Mouse (Mus musculus): ENCODE results near the gene Zdhhc18.

Gene Zdhhc18

DNA sequence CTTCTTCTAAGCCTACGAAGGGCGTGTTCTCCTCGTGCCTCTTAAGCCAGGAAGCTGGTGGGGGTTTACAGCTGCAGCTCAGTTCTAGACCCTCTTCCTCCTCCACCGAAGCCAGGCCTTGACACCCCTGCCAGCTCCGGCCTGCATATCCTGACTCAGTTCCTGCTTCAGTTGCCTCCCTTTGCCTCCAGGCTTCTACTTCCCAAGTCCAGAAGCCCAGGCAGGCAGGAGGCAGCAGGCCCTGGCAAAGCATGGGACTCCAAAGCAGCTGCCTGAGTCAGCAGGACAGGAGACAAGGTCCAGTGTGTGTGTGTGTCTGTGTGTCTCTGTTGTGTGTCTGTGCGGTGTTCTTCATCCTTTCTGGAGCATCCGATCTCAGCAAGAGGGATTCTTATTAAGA is 45.8 kb downstream of the Zdhhc18 start:
- DNase-seq (ENCODE audit: low read depth, low spot score), result no peak

DNA sequence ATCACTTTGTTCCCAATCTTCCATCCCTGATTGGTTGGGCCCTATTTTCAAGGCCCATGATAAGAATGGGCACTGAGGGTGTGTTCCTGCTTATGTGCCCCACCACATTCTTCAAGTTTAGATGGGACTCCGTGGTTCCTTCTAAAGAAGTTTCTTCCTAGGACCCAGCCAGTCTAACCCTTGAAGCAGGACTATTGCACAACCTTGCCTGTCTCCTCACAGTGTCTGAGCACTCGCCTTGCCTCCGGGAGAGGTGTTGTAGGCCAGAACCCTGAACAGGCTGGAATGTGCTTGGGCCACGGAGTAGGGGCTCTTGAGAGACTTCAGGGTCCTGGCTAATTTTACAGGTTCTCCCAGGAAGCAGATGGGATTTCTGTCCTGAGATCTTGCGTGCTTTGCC is 46.9 kb downstream of the Zdhhc18 start:
- DNase-seq (ENCODE audit: low read depth, low spot score), result no peak

DNA sequence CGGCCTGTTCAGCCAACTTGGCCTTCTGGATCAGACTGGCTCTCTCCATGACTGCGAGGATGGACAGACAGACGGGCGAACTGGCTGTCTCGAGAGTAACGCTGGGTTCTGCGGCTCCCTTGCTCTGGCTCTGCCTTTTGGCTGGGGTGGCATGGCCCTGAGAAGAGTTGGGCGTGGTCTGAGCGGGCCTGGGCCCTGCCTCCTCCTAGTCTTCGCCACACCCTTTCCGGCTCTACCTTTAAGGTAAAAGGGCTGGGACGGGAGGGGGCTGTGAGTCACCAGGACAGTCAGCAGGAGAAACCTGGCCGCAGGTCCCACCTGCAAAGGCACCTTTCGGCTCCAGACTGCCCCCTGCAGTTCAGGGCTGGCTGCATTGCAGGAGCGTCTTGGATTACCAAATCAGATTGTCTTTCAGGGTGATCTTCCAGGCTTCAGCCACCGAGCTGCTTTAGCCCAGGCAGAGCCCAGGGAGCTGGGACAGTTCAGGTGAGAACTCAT is 48.2 kb downstream of the Zdhhc18 start, which contains the start of gene Sfn:
Sfn (minus strand) TSS at position 448 of the 498 bp plus-strand sequence.
- DNase-seq (ENCODE audit: low read depth, low spot score), result peak; percentile 89

DNA sequence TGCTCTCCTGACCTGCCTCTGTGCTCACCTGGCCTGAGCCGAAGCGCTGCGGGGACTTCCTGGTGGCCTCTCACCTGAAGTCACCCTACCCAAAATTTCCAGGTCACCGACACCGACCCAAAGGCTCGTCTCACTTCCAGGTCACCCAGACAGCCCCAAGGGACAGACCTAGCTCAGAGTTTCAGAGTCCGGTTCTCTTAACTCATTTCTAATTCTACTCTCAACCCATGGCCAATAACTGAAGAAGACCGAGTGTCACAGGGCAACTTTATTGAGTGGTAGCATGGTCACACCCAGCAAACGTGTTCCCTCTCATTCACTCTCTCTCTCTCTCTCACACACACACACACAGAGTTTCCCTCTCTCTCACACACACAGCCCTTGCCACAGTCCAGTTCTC is 49.6 kb downstream of the Zdhhc18 start:
- no peak for DNase-seq (ENCODE audit: low read depth, low spot score)

DNA sequence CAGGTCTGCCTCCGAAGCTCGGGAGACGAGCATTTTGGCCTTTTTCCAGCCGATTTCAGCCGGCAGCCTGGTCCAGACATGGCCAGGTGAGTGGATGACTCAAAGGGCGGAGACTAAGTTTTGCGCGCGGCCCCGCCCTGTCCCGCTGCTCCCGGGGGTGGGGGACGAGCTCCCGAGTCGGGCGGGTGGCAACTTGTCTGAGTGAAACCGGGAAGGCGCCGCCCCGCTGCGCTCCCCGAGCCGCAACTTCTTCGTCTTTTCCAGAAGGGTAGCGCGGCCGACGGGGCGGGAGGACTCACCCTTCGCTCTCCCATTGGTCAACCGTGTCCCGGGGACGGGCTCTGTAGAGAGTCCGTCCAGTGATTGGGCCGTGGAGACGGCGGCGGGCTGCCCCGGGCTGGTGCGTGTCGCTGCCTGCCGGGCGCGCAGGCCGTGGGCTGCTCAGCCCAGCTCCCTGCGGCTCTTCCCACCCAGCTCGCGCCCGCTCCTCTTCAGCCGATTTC is 50.3 kb downstream of the Zdhhc18 start:
- DNase-seq (ENCODE audit: low read depth, low spot score), result peak; percentile 88

DNA sequence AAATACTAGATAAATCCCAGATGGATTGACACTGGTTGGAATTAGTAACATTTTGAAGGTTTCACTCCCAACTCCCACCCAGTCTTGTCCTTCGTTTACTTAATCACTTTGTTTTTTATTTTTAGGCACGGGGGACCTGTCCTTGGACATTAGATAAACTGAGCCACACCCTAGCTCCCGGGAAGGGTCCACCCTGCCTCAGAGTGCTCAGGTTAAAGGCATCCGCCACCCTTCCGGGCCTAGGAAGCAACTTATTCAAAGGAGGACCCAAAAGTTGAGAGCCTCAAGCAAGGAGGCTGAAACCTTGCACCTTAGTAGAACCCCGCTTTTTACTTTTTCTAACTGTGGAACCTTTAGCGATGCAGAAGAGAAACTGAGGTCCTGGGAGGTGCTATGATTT is 50.8 kb downstream of the Zdhhc18 start:
- peak; percentile 48 for DNase-seq (ENCODE audit: low read depth, low spot score)

DNA sequence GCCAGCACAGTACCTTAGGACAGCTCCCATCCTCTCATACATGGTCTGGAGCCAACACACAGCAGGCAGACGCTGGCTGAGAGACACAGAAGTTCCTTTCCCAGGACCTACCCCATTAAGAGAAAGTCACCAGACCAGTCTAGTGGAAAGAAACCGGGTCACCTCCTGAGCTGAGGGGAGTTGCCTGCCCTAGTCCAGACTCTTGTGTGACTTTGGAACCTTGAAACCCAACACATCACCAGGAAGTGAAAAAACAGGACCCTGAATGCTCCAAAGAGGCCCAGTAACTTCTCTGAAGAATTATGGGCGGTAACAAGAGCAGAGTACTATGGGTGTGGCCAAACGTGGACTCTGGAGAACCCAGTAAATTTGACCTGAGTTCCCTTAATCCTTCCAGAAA is 51.3 kb downstream of the Zdhhc18 start:
- DNase-seq (ENCODE audit: low read depth, low spot score), result peak; percentile 77

DNA sequence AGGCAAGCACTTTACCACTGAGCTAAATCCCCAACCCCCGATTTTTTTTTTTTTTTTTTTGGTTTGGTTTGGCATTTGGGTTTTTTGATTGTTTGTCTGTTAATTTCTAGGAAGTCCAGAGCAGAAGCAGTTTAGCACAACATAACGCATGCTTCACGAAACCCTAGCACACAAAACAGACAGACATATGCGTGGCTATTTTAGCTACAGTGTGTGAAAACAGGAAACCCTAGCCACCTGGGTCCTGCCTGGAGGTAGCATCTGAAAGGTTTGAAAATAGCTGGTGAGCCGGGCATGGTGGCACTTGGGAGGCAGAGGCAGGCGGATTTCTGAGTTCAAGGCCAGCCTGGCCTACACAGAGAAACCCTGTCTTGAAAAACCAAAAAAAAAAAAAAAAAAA is 53.9 kb downstream of the Zdhhc18 start:
- DNase-seq (ENCODE audit: low read depth, low spot score), result no peak

DNA sequence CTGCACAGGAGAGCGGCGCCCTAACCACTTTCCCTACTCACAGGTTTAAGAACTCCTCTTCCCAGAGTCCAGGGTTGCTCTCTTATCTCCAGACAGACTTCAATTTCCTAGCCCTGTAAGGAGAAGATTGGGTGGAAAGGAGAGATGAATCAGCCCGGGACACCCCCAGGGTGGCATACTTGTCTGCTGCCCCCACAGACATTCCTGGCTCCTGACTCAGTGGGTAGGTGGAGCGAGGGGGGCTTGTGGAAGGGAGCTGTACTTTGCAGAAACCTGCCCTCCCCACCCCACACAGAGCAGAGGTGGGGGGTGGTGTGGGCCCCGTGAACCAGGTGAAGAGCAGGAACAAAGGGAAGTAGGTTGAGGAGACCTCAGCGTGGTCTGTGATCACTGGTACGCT is 54.4 kb downstream of the Zdhhc18 start:
- DNase-seq (ENCODE audit: low read depth, low spot score), result no peak

DNA sequence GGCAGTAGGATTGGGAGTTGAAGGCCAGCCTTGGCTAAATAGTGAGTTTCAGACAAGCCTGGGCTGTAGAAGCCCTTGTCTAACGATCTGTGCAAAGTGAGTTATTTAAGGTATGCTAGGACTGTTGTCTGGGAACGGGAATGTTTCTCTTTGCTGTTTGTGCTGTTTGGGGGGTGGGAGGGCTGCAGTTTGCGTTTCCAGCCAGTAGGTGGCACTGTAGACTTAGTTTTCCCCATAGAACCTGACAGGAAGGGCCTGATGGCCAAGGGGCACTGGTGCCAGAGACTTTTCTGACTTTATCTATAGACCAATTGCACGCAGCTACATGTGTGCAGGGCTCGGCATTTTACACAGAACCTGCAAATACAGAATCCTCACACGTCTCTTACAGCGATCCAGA is 57.4 kb downstream of the Zdhhc18 start:
- peak; percentile 60 for DNase-seq (ENCODE audit: low read depth, low spot score)

DNA sequence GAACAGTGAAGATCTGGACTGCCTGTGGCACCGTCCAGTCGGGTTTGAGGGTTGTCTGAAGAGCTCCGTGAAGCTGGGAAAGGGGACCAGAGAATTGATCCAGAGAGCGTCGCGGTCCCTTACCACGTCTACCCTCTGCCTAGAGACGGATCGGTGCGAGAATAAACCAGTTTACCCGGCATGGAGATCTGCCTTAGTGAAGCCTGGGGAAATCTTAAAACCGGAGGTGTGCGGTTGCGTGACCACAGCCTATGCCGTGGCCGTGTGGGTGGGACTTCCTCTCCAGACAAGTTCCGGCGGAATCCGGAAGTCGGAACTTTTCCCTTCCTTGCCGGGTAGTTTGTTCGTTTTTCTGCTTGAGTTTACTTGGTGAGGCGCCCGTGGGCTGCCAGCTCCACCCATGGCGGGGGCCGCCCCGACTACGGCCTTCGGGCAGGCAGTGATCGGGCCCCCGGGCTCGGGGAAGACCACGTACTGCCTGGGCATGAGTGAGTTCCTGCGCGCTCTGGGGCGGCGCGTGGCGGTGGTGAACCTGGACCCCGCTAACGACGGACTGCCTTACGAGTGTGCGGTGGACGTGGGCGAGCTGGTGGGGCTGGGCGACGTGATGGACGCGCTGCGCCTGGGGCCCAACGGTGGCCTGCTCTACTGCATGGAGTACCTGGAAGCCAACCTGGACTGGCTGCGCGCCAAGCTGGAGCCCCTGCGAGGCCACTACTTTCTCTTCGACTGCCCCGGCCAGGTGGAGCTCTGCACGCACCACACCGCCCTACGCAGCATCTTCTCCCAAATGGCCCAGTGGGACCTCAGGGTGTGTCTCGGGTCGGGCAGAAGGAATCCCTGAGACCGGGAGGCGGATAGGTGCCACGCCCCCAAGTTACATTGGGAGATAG is 65.6 kb downstream of the Zdhhc18 start, which contains the start of gene Gpn2:
Gpn2 (plus strand) TSS at position 304 of the 893 bp plus-strand sequence.
- DNase-seq (ENCODE audit: low read depth, low spot score), result peak; percentile 96

DNA sequence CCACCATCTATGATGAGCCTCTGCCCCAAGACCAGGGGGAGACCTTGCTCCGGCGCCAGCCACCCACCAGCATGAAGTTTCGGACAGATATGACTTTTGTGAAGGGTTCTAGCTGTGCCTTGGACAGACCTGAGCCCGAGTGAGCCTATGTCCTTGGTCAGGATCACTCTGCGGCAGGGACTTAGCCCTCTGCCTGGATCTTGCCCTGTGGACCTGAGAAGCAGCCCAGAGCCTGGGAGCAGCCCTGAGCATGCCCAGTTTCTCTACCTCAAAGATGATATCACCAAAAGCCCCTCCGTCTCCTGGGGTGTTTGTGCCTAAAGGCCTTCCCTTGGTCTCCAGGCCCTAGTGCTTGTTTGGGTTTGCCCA is 66.3 kb downstream of the Zdhhc18 start:
- no peak for DNase-seq (ENCODE audit: low read depth, low spot score)

DNA sequence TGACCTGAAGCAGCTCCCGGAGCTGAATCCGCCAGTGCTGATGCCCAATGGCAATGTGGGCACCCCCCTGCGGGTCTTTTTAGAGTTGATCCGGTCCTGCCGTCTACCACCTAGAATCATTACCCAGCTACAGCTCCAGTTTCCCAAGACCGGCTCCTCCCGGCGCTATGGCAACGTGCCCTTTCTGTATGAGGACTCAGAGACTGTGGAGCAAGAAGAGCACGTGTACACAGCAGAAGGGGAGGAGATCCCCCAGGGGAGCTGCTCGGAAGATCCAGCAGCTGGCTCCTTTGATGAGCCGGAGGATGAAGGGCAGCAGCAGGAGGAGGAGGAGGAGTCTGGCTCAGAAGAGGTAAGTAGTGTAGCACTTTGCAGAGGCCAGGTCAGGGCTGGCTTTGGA is 72.0 kb downstream of the Zdhhc18 start:
- DNase-seq (ENCODE audit: low read depth, low spot score), result peak; percentile 90

DNA sequence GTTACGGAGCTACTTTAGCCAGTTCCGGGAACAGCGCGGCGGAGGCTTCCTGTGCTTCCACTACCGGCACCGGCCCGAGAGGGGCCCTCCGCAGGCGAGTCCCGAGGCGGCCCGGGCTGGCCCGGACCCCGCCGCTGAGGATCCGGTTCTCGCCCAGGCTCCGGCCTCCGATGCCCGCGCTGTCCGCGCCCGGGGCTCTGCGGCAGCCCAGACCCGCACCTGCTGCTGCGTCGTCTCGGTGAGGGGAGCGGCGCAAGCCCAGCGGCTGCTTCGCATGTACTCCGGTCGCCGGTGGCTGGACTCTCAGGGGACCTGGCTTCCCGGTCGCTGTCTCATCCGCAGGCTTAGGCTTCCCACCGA is 75.1 kb downstream of the Zdhhc18 start:
- DNase-seq (ENCODE audit: low read depth, low spot score), result no peak

DNA sequence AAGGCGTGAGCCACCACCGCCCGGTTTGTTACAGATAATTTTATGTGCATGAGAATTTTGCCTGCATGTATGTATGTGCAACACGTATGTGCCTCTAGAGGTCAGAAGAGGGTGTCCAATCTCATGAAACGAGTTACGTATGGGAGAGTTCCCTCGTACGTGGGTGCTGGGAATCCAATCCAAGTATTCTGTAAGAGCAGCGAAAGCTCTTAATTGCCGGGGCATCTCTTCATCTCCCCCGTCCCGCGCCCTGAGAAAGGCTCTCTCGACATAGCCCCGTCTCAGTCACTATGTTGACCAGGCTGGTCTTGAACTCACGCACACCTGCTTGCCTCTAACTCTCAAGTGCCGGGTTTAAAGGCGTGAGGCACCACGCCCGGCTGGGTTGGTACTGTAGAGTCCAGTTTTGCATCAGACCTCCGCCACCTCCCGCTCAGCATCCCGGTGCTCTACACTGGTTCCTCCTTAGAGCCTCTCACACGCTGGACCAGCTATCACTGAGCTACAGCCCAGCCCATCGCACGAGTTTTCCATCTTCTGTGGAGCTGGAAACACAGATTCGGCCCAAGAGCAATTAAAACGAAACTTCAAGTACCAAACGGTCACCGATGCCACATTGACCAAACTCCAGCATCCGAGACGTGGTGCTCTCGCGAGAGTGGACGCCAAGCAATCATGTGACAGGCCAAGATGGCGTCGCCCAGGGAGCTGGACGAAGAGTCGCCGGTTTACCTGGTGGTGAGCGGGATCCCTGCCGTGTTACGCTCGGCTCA is 75.7 kb downstream of the Zdhhc18 start, which contains the start of gene Gpatch3:
Gpatch3 (plus strand) TSS at position 676 of the 773 bp plus-strand sequence.
- DNase-seq (ENCODE audit: low read depth, low spot score), result peak; percentile 95

DNA sequence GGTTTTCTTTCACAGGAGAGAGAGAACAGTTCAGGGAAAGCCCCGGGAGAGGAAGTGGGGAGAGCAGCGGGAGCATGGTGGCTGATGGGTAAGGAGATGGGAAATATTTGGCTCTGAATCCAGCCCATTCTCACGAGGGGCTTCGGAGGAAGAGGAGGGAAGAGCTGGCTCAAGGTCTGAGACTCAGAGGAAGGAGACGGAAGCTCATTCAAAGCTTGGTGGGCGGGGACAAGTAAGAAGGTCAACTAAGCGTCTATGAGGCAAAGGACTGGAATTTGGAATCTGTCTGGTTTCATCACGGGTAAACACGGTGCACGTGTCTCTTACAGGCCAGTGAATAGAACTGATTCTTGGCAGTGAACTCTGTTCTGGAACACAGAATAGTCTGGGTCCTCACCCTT is 79.9 kb downstream of the Zdhhc18 start:
- peak; percentile 89 for DNase-seq (ENCODE audit: low read depth, low spot score)

DNA sequence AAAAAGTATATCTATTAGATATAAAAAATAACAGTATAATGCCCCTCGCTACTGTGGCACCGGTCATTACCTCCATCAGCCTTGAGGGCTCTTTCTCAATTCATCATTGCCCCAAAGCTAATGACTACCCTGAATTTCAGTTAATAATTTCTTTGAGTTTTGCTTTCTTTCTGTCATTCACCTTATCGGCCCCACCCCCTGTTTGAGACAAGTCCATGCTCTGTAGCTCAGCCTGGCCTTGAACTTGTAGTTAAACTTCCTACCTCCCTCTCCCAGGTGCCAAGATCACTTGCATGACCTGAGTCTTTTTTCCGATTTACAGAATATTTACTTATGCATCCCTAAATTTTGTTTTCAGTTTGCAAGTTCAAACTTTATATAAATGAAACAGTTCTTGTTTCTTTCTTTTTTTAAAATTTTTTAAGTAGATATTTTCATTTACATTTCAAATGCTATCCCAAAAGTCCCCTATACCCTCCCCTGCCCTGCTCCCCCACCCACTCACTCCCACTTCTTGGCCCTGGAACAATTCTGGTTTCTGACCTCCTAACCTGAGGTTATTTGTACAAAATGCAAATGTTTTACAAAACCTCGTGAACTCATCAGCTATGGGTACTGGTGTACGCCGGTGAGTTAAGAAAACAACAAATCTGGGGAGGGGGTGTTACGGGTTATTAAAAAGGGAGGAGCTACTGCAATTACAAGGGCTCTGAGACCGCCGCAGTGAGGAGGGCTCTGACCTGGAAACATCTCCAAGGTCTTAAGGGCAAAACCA is 80.5 kb downstream of the Zdhhc18 start:
- no peak for DNase-seq (ENCODE audit: low read depth, low spot score)

DNA sequence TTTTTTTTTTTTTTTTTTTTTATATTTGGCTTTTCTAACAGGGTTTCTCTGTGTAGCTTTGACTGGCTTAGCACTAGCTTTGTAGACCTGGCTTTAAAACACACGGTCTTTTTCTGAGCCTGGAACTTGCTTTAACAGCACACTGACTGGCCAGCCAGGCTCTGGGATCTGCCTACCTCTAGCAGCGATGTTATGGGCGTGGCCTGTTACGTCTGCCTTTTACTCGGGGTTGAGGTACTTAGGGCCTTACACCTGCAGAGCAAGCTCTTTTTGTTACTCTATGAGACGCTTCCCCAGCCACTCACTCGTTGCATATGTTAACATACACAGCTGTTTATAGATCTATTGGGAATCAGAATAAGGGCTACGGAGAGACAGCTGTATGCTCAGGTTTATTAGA is 82.7 kb downstream of the Zdhhc18 start:
- peak; percentile 83 for DNase-seq (ENCODE audit: low read depth, low spot score)

DNA sequence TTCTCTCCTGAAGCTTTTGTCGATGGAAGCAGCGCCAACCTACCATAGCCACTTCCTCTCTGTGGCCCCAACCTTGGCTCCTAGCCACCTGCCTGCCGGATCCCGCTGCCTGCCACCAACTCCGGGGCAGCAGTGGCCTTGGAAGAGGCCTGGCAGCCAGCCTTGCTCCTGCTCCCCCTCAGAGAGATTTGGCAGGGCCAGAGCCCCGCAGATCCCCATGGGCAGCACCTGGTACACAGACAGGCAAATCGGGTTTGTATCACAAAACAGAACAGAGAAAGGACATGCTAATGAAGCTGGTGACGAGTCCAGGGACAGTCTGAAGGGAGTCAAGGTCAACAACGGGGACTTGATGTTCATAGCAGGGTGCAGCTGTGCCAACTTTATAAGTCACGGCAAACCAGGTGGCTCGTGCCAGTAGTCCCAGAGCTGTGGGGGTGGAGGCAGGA is 86.8 kb downstream of the Zdhhc18 start:
- DNase-seq (ENCODE audit: low read depth, low spot score), result peak; percentile 24

DNA sequence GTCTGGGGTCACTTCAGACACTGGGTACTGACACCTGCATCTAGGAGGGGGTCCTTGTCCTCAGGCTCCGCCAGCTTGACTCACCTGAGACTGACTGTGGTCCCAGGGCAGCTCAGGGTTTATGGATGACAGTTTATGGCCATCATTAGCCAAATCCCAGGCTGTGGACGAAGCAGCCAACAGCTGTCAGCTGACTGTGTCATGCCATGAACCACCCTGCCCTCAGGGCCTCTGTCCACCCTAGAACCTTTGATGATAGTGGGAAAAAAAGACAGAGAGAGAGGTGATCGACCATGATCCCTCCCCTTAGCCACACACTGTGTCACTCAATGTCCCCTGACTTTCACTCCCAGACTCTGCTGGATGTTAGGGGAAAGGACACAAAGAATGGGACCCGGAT is 88.3 kb downstream of the Zdhhc18 start:
- DNase-seq (ENCODE audit: low read depth, low spot score), result no peak

DNA sequence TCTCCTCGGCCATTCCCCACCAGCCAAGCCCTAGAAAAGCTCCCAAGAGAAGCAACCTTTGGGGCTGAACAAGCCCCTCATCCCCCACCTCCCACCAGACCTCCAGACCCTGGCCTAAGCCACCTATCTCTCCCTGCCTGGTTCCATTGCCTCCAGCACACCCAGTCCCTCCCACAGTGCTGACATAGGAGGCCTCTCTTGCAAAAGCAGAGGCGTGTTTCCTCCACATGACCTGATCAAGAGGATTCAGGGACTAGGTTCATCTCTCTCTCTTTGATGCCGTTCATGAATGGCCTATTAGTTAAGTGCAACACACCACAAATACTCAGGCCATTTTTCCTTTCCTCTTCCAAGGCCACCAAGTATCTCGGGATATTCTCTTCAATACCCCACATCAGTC is 90.1 kb downstream of the Zdhhc18 start:
- DNase-seq (ENCODE audit: low read depth, low spot score), result no peak

All from R1 (cell line).